Mouse (Mus musculus): ENCODE measurements at regions not wholly inside any gene's neighbourhood (a gene's known extent, or its start where the extent isn't known, plus 50 kb on each side); places are given as distances from the start of the nearest gene placed in this dataset.

DNA sequence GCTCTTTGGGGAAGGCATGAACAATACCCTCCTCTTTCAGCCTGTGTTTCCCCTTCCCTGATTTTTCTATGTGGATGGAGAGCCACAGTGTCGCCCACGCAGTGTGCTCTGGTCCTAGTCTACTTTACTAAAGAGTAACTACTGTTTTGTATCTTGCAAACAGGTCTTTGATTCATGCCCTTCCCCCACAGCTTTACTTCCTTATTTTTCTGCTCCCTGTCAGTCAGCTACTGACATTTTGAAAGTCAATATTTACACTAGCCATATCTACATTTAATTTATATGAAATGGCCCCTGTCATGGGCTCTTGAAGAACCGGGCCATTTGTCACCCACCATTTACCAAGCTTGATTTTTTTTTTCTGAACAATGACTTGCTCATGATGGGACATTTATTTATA, 168.7 kb upstream of the Stt3b start:
- Histone ChIP-seq H3K4me2 (ENCODE audit: low read depth, low read length, poor library complexity, severe bottlenecking) (no peak overlapping the region), H3K9me3 (ENCODE audit: low read length) (no peaks in the 10 kb centered on the region), H3K27ac (ENCODE audit: low read depth, low read length) (no peak overlapping the region), H3K9ac (replicated peaks; ENCODE audit: low read length, poor library complexity, severe bottlenecking) (no peak overlapping the region), H3K4me1 (ENCODE audit: insufficient read depth, low read length) (no peaks in the 10 kb centered on the region), H3K4me3 (ENCODE audit: low read depth, low read length) (no peak overlapping the region), H3K36me3 (ENCODE audit: insufficient read depth, low read length) (no peaks in the 10 kb centered on the region), H3K27me3 (ENCODE audit: insufficient read depth, low read length) (no peaks in the 10 kb centered on the region)
- no peak for DNase-seq (ENCODE audit: low spot score)
- 63% methylated on average over 3 of the region's 3 CpGs for WGBS
- TF ChIP-seq CTCF (IDR thresholded peaks at IDR 0.05): no peak
- ATAC-seq (ENCODE audit: low FRiP score): no peak

DNA sequence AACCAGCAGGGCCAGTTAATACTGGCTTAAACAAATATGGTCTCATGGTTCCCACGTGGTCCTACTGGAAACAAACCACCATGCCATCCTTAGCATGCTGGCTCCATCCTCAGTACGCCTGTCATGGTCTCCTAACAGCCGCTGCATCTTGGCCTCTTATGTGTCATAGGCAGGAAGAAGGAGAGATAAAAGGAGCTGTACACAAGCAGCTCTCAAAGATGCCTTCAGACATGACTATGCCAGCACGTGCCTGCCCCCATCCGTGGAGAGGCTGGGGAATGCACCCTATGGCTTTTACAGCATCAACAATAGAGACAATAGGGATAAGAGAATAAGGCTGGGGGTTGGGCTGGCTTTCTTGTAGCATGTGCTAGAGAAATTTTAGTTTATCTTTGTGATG, 171.0 kb upstream of the Stt3b start:
- Histone ChIP-seq H3K9ac (replicated peaks; ENCODE audit: low read length, poor library complexity, severe bottlenecking) (no peak overlapping the region), H3K4me1 (ENCODE audit: insufficient read depth, low read length) (no peaks in the 10 kb centered on the region), H3K4me2 (ENCODE audit: low read depth, low read length, poor library complexity, severe bottlenecking) (no peak overlapping the region), H3K36me3 (ENCODE audit: insufficient read depth, low read length) (no peaks in the 10 kb centered on the region), H3K27me3 (ENCODE audit: insufficient read depth, low read length) (no peaks in the 10 kb centered on the region), H3K27ac (ENCODE audit: low read depth, low read length) (no peak overlapping the region), H3K4me3 (ENCODE audit: low read depth, low read length) (no peak overlapping the region), H3K9me3 (ENCODE audit: low read length) (no peaks in the 10 kb centered on the region)
- ATAC-seq (ENCODE audit: low FRiP score): no peak
- no peak for DNase-seq (ENCODE audit: low spot score)
- 60% methylated on average over 5 of the region's 5 CpGs for WGBS
- no peak for TF ChIP-seq CTCF (IDR thresholded peaks at IDR 0.05)

DNA sequence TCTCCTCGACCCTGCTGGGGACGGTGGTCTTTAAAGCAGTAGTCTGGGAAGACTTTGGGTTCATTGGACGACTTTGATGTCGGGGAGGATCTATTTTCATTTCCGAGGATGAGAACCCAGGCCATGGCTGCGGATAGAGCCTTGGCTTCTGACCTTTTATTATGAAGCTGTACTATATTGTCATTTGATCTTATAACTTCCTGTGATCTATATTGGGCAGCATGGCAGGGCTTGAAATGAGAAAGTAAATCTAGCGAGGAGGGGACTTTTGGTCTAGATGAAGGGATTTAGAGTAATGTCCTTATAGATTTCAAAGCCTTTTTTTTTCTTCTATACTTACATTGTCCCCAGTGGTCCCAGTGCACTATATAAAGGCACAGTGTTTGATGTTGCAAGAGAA, 172.8 kb upstream of the Stt3b start:
- Histone ChIP-seq H3K9ac (replicated peaks; ENCODE audit: low read length, poor library complexity, severe bottlenecking) (no peak overlapping the region), H3K4me3 (ENCODE audit: low read depth, low read length) (no peak overlapping the region), H3K36me3 (ENCODE audit: insufficient read depth, low read length) (no peaks in the 10 kb centered on the region), H3K4me2 (ENCODE audit: low read depth, low read length, poor library complexity, severe bottlenecking) (no peak overlapping the region), H3K4me1 (ENCODE audit: insufficient read depth, low read length) (no peaks in the 10 kb centered on the region), H3K27me3 (ENCODE audit: insufficient read depth, low read length) (no peaks in the 10 kb centered on the region), H3K9me3 (ENCODE audit: low read length) (no peaks in the 10 kb centered on the region), H3K27ac (ENCODE audit: low read depth, low read length) (no peak overlapping the region)
- no peak for ATAC-seq (ENCODE audit: low FRiP score)
- TF ChIP-seq CTCF (IDR thresholded peaks at IDR 0.05): no peak
- WGBS: 85% methylated on average over 7 of the region's 7 CpGs
- DNase-seq (ENCODE audit: low spot score): no peak

DNA sequence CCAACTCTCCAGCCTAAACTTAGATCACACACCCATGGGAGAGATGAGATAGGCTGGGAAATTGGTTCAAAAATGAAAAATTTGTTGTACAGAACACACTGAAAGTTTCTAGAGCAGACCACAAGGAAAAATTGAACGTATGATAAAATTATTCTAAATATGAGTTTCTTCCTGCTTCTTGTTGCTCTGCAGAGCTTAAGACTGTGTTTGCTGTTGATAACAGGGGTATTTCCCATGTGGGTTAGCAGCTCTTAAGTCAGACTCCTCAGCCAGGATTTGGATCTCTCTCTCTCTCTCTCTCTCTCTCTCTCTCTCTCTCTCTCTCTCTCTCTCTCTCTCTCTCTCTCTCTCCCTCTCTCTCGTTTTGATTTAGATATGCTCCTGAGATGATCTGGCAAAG, 173.5 kb upstream of the Stt3b start:
- no peak for ATAC-seq (ENCODE audit: low FRiP score)
- DNase-seq (ENCODE audit: low spot score): no peak
- 63% methylated on average over 2 of the region's 2 CpGs for WGBS

DNA sequence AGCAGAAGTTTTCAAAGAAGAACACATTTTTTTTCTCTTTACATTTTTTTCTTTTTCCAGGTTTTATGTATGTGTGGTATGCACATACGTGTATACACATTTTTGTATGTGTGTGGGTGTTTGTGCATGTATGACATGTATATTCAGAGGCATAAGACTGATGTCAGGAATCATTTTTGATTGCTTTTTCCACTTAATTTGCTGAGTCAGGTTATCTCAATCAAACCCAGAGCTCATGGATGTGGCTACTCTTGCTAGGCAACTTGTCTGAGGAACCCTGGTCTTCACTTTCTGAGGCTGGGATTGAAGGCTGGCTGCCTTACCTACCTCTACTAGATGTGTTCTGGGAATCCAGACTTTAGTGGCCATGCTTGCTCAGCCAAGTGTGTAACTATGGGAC, 174.2 kb upstream of the Stt3b start:
- no peaks in the 10 kb centered on the region for H3K27me3 ChIP-seq (ENCODE audit: insufficient read depth, low read length)
- DNase-seq (ENCODE audit: low spot score) (no peak), ATAC-seq (ENCODE audit: low FRiP score) (no peak)
- no peaks in the 10 kb centered on the region for H3K9me3 ChIP-seq (ENCODE audit: low read length)
- no peaks in the 10 kb centered on the region for H3K4me1 ChIP-seq (ENCODE audit: insufficient read depth, low read length)
- H3K27ac ChIP-seq (ENCODE audit: low read depth, low read length): no peak overlapping the region
- no peak overlapping the region for H3K4me2 ChIP-seq (ENCODE audit: low read depth, low read length, poor library complexity, severe bottlenecking)
- no peak overlapping the region for H3K9ac ChIP-seq (replicated peaks; ENCODE audit: low read length, poor library complexity, severe bottlenecking)
- H3K36me3 ChIP-seq (ENCODE audit: insufficient read depth, low read length): no peaks in the 10 kb centered on the region
- H3K4me3 ChIP-seq (ENCODE audit: low read depth, low read length): no peak overlapping the region
- TF ChIP-seq CTCF (IDR thresholded peaks at IDR 0.05): no peak
- 87% methylated on average over 1 of the region's 1 CpGs for WGBS

More for the DNA sequence above, 173.5 kb upstream of the Stt3b start:
- Histone ChIP-seq H3K4me3 (ENCODE audit: low read depth, low read length) (no peak overlapping the region), H3K9ac (replicated peaks; ENCODE audit: low read length, poor library complexity, severe bottlenecking) (no peak overlapping the region), H3K4me2 (ENCODE audit: low read depth, low read length, poor library complexity, severe bottlenecking) (no peak overlapping the region), H3K9me3 (ENCODE audit: low read length) (no peaks in the 10 kb centered on the region), H3K27ac (ENCODE audit: low read depth, low read length) (no peak overlapping the region), H3K4me1 (ENCODE audit: insufficient read depth, low read length) (no peaks in the 10 kb centered on the region), H3K27me3 (ENCODE audit: insufficient read depth, low read length) (no peaks in the 10 kb centered on the region), H3K36me3 (ENCODE audit: insufficient read depth, low read length) (no peaks in the 10 kb centered on the region)
- no peak for TF ChIP-seq CTCF (IDR thresholded peaks at IDR 0.05)

DNA sequence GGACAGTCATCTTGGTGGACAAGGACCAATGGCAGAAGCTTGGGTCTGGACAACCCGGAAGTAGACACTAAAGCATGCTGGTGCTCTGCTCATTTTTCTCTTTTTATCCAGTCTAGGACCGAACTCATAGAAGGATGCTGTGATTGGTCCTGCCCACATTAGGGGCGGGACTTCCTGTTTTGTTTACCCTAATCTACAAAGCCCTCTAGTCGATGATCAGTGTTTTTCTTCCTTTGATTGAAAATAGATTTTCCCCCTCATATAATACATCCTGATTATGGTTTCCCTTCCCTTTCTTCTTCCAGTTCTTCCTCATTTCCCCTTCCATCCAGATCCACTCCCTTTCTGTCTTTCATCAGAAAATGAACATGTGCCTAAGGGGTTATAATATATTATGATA, 175.0 kb upstream of the Stt3b start:
- TF ChIP-seq CTCF (IDR thresholded peaks at IDR 0.05): no peak
- 95% methylated on average over 4 of the region's 4 CpGs for WGBS
- Histone ChIP-seq H3K4me1 (ENCODE audit: insufficient read depth, low read length) (no peaks in the 10 kb centered on the region), H3K36me3 (ENCODE audit: insufficient read depth, low read length) (no peaks in the 10 kb centered on the region), H3K27me3 (ENCODE audit: insufficient read depth, low read length) (no peaks in the 10 kb centered on the region), H3K27ac (ENCODE audit: low read depth, low read length) (no peak overlapping the region), H3K9me3 (ENCODE audit: low read length) (no peaks in the 10 kb centered on the region), H3K4me2 (ENCODE audit: low read depth, low read length, poor library complexity, severe bottlenecking) (no peak overlapping the region), H3K4me3 (ENCODE audit: low read depth, low read length) (no peak overlapping the region), H3K9ac (replicated peaks; ENCODE audit: low read length, poor library complexity, severe bottlenecking) (no peak overlapping the region)
- ATAC-seq (ENCODE audit: low FRiP score): no peak
- no peak for DNase-seq (ENCODE audit: low spot score)
